Mouse (Mus musculus): ENCODE measurements around the gene Ndufb6. TPM values are rescaled to one million over a fixed set of nuclear protein-coding genes. Genes with fewer than 3 reads are reported as not detected.

Ndufb6 gene
- total RNA-seq, 2 experiments from 2014 or later: 213 to 214 TPM

DNA sequence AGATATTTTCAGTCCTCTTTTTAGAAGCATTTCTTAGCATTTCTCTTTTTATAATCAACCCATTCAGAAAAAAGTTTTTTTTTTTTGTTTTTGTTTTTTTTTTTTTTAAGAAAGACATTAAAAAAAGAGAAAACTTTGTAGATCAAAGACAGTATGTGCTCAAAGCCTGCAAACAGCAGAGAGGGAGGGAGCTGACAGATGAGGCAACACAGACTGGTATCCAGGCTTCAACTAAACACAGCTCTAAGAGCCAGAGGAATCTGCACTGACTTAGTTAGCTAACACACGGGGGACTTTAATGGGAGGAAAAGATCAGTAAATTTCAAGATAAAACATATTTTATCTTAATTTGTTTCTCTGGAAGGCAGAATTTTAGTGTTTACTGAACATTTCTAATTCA, 14.9 kb downstream of the Ndufb6 start:
- DNase-seq (ENCODE audit: low spot score in 2 of 2): peak in 1 of 2 experiments; percentile 20

DNA sequence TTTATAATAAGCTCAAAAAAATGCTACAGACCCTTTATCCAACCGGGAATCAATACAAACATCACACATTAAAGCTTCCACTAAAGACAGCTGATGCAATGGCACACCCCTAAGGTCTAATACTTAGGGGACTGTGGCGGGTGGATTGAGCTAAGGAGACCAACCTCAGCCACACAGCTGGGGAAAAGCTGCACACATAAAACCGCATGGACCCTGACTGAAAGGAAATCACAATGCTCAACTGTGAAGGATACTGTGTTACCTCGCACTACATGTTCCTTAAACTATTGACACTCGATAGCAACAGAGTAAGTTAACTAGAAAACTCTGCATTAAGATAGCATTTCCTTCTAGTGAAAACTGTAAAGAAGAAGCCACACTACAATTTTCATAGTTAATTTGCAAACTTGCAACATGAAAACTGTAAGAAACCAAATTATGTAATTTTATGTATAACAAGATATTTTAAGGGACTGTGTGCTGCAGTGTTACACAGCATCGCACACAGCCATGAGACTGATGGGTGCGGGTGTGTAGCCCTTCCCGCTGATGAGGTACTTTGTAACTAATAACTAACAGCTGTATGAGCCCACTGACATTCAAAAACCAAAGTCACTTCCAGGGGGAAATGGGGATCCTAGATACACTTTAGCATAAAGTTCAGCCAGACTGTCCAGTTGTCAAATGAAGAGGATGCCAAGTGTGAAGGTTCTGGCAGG, 24.7 kb downstream of the Ndufb6 start:
- DNase-seq (ENCODE audit: low spot score in 2 of 2): no peak

DNA sequence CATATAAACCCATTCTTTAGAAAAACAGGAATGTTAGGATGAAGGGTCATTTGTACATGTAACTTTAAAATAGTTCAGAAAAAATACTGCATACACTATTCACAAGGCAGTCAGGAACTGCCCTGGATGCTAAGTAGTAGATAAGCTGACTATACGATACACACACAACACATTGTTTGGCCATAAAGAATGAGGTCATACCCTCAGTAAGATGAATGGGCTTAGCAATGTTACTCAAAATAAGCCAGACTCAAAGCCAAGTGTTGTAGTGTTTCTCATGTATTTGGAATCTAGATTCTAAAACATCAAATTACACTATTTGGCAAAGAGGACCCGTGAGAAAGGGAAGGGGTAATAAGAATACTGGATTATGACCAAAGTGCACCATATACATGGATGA, 25.5 kb downstream of the Ndufb6 start:
- no peak for DNase-seq (ENCODE audit: low spot score in 2 of 2)

DNA sequence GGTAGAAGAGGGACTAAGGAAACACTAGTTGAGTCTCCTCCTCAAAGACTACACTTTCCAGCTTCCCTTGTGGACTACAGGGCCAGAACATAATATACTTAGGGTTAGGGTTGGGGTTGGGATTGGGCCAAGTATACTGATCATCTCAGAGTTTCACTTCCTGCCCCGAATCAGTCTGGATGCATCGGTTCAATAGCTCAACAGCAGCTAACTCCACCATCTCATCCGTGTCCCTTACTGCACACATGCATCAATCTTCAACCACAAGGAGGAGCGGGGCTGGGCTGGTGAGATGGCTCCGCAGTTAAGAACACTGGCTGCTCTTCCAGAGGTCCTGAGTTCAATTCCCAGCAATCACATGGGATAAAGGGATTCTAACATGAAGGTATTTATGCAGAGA, 28.2 kb downstream of the Ndufb6 start:
- no peak for DNase-seq (ENCODE audit: low spot score in 2 of 2)

DNA sequence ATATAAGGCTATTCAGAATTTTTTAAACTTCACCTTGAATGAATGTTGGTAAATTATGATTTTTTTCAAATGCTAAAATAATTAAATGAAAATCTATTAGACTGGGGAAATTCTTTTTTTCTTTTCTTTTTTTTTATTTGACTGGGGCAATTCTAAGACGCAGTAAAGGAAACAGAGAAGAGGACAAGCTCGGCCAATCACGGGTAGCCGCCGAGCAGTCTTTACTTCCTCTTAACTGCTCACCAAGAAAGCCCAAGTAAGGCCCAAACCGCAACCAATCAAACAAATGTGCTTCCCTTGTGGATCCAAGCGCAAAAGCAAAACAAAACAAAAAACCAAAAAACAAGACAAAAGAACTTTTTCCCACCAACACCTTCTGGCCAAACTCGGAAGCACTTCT, 35.2 kb downstream of the Ndufb6 start:
- DNase-seq (ENCODE audit: low spot score in 2 of 2): no peak

DNA sequence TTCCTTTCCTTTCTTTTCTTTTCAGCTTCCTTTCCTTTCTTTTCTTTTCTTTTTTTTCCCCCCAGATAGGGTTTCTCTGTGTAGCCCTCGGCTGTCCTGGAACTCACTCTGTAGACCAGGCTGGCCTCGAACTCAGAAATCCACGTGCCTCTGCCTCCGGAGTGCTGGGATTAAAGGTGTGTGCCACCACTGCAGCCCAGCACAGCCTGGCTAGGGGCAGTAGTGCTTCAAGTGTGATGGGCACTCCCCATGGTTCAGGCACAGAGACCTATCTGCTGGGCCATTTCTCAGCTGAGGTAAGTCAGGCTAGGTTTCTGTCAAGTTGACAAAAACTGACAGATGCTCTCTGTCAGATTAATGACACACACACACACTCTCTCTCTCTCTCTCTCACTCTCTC, 36.2 kb downstream of the Ndufb6 start:
- DNase-seq (ENCODE audit: low spot score in 2 of 2): no peak

DNA sequence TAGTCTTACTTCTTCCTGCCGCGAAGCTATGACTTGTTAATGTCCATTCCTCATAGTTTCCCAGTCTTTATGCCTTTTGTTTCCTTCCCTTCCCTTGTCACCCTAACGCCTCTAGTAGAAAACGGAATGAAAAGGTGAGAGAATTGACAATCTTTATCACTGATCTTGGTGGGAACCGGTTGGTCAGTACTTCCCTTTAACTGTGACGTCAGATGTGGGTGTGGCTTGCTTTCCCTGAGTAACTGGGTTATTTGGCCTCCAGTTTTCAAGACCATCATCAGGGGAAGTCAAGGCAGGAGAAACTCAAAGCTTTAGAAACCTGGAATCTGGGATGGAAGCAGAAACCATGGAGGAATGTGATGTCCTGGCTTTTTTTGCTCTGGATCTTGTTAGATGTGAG, 37.3 kb downstream of the Ndufb6 start:
- no peak for DNase-seq (ENCODE audit: low spot score in 2 of 2)

DNA sequence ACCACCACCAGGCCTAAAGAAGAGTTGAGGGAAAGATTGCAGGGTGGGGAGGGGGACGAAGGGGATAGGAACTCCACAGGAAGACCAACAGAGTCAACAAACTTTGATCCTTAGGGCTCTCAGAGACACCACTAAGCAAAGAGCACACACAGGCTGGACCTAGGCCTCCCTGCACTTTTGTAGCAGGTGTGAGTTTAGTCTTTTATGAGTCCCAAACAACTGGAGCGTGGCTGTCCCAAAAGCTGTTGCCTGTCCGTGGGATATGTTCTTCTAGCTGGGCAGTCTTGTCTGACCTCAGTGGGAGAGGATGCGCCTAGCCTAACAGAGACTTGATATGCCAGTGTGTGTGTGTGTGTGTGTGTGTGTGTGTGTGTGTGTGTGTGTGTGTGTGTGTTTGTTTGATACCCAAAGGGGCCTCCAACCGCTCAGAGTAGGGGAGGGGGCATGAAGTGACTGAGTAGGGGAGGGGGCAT, 38.9 kb downstream of the Ndufb6 start:
- DNase-seq (ENCODE audit: low spot score in 2 of 2): no peak

DNA sequence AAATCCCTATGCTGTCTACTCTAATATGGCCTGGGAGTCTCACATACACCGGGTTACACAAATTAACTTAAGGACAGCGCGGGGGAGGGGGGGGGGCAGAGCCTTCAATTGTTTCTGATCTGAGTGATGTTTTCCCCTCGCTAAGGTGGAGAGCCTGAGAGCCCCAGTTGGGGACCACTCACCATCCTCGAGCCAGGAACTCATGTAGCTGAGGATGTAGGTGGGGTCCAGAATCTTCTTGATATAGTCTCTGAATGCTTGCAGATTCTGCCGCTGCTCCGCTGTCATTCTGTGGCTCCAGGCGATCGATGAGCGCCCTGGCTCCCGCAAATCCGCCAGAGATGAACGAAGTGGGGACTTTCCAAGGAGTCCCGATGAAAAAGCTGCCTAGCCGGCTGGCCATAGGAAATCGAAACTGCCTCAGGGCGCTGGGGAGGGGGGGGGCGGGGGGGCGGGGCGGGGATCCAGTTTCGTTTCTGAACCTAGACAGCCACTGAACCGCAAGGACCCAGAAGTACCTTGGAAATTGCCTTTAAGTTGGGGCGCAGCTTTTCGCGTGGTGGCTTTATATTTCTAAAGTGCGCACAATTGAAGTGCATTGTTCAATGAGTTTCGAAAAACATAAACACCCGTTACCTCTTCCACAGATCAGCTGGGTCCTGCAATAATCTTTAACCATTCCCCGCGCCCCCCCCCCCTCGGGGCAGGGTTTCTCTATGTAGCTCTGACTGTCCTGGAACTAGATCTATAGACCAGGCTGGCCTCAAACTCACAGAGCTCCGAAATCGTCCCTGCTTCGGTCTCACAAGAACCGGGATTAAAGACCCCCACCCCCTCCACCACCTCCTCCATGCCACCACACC, 39.6 kb downstream of the Ndufb6 start, which contains the start of gene Ddx58:
Ddx58 (minus strand) TSS at position 420 of the 863 bp plus-strand sequence.
- DNase-seq (ENCODE audit: low spot score in 2 of 2): peak; percentile 8 to 14

DNA sequence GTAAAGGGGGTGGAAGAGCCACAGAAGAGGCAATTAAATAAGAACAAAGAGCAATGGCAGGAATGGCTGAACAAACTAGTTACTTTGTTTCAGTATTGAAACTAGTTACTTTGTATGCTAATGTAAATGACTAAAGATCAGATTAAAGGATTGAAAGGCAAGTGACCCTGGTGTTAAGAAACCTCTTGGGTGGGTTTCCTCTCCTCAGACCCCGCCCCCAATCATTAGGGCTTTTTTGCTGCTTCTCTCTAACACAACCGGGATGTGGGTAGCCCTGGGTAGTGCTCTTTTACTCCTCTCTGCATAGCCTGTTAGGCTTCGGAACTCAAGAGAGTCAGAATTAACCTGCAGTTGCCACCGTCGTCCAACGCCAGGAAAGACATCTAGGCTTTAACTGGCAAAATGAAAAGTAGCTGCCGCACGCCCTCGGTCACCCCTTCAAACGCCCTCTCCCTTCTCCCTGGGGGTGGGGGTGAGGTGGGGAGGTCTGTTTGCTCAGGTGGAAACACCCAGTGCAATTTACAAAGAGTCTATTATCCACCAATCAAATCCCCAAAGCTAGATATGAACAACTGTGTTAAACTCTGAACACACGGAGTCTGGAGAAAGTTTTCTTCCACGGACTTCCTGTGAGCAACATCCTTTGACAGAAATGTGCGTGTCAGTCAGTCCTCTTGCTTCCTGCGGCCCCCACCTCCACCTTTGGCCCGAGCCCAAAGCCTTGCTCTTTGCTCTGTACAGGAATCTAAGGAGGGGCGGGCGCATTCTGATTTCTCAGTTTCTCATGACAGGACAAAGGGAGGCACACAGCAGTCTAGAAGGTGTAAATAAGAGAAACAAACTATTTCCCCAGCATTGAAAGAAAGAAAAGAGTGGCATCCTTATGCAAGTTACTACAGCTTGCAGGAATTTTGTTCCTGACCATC, 40.5 kb downstream of the Ndufb6 start:
- no peak for DNase-seq (ENCODE audit: low spot score in 2 of 2)

DNA sequence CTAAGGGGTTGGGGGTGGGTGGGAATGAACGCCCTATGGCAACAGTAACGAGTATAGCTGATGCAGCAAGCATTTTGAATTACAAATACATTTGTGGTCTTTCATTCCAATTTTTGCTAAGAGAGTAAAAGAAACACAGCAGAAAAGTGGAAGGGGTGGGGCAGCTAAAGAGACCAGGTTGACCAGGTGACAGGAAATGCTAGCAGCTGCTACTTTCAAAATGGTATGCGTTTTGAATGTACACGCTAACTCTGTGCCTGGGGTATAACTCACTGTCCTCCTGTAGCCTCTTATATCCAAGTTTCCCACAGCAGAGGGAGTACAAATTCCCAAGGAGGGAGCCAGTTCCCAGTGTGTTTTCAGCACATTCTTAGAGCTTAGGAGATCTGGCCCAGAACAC, 42.4 kb downstream of the Ndufb6 start:
- DNase-seq (ENCODE audit: low spot score in 2 of 2): no peak

DNA sequence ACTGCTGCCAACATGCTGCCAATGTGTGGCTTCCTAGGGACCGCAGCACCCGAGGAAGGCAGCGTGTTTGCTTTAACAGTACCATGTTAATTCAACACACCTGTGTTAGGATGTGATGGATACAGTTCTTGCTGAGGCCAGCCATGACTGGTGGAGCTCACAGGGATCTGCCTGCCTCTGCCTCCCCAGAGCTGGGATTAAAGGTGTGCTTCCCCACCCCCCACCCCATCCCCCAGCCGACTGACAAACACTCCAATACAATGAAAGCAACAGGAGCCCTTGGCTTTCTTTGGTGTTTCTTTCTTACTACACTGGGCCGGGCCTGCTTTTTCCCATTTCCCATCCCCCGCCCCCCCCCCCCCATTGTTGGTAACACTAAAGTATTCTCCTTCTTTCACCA, 45.0 kb downstream of the Ndufb6 start:
- DNase-seq (ENCODE audit: low spot score in 2 of 2): no peak

DNA sequence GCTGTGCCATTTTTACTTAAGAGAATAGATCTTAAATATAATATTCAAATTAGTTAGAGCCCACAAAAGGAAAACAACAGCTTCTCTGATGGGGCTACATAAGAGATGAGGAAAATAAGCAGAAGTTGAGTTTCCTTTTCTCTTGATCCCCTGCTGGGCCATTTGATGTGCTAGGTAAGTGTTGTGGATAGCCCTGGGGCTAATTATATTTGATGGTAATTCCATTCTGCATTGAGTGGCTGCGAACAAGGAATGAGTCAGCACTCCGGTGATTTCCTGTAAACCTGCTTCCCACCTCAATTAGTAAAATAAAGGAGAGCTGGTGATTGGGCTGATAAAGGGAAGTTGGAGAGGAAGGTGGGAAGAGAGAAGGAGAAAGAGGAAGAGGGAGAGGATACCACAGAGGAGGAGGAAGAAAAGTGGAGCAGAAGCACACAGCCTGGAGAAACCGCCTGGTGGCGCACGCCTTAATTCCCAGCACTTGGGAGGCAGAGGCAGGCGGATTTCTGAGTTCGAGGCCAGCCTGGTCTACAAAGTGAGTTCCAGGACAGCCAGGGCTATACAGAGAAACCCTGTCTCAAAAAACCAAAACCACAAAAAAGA, 46.1 kb downstream of the Ndufb6 start:
- DNase-seq (ENCODE audit: low spot score in 2 of 2): no peak

DNA sequence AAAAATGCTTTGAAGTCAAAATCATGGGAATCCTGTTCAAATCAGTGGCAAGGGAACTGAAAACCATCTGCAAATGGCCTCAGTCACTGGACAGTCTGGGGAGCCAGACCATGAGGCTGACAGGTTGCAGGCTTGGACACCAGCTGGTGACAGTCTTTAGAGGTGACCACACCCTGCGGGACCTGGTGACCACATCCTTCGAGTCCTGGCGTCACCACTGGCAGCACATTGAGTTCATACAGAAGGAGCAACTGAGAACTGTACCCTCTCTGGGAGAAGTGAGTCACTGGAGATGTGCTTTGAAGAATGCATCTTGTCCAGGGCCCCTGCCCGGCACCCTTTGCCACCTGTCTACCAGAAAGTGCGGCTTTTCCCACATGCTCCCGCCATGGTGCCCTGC, 49.5 kb downstream of the Ndufb6 start:
- no peak for DNase-seq (ENCODE audit: low spot score in 2 of 2)

DNA sequence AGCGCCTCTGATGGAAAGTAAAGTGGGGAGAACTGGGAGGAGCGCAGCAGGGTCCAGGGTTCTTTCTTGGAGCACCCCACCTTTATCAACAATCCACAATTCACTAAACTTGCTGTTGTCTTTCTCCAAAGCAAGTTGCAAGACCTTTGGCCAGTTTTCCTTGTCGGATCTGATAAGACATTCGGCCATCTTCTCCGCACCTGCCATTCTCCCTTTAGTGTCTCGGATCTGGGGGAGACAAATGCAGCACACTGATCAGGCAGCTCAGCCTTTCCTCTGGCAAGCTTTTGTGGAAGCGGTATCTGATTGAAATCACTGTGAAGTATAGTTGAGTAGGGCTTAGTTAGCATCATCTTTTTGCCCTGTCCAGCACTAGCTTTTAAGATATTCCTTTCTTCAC, 51.3 kb downstream of the Ndufb6 start:
- no peak for DNase-seq (ENCODE audit: low spot score in 2 of 2)

DNA sequence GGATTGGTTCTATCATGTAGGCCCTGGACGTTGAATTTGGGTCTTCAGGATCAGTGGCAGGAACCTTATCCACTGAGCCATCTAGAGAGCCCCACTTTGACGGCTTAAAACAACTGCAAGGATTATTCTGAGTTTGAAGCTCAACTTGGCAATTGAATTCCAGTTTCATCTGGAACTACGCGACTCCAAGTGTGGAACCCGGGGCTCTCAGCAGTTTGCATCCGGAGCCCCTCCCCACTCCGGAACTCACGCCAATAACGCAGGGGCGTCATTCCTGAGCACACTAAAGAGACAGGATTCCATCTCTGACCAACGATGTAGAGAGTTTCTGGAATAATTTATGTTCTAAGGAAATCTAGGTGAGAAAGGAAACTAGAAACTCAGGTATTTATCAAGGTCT, 52.1 kb downstream of the Ndufb6 start:
- no peak for DNase-seq (ENCODE audit: low spot score in 2 of 2)

DNA sequence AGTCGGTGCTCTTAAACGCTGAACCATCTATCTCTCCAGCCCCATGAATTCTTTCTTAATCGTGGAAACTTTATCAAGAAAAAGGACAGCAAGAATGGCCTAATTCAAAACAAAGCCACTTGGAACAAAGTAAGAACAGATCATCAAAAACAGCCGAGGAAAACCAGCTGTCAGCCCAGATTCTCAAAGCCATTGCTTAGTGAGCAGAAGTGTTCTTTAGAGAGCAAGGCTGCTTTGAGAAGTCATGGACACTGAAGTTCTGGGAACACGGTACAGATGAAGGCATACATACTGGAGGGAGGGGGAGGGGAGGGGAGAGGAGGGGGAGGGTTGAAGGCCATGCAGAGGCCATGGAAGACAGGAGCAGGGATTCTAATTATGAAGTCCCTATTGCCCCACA, 53.1 kb downstream of the Ndufb6 start:
- DNase-seq (ENCODE audit: low spot score in 2 of 2): no peak

DNA sequence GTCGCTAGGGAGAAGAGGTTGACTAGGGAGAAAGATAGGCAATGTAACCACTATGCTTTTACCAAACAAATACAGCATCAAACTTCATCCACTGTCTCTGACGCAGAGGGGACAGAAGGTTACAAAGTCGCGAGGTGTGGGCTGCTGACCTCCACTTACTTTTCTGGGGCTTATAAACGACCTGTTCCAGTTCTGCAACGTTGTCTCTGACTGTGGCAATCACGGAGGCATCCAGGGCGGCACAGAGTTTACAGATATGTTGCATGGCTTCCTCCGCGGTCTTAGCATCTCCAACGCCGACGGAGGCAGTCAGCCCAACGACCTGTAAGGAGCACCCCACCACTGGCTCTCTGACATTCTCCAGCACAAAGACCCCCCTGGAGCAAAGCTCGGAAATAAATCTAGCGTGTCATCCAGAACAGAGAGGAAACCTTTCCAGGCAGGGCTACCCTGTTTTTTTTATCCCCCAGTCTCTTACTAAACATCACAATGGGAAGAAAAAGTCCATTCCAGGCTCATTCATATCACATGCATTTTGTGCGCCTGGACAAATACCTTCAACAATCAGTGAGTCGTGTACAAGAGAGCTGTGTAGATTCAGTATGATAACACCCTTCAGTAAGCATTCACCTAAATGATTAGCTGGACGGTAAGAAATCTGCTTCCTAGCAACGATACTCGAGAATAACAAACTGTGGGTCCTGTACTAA, 57.2 kb downstream of the Ndufb6 start:
- DNase-seq (ENCODE audit: low spot score in 2 of 2): no peak

DNA sequence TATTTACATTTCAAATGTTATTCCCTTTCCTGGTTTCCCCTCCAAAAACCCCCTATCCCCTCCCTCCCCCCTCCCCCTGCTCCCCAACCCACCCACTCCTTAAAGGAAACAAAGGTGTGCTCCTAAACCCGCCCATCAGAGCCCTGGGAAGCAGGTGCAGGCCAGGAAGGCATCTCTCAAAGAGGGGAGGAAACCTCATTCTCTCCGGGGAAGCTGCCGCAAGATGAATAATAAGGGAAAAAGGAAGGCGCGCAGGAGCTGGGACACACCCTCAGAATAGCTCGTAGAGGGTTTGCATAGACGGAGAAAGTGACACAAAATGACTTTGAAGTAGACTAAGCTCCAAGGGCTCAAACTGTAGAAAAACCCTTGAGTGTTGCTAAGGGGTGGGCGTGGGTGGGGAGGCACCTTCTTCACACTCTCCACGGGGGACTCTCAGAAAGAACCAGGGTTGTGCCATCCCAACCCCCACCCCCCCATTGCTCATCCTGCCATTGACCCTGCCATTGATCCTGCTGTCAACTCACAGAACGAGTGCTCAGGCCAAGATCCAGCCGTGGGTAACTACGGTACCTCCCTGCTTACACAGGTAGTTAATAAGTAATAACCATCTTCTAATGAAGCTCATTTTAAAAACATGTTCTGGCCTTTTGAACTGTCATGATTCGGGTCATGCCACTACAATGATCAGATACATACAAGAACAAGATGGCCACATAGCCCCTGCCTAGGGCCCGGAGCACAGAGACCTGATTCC, 58.0 kb downstream of the Ndufb6 start:
- no peak for DNase-seq (ENCODE audit: low spot score in 2 of 2)

Data from layer of hippocampus, postnatal 14 days (tissue).